Mouse (Mus musculus) cerebral cortex, adult 2 months (tissue): ENCODE measurements around the gene Cpeb2.

Experiments
- WGBS: fragments of 180-500 bp; shearing (Covaris S2); methylation state at CpG from one replicate; pipeline ENCODE4 v1.1.7; 2018; 5-methylcytosine and 5-hydroxymethylcytosine counted together

Cpeb2 gene

DNA sequence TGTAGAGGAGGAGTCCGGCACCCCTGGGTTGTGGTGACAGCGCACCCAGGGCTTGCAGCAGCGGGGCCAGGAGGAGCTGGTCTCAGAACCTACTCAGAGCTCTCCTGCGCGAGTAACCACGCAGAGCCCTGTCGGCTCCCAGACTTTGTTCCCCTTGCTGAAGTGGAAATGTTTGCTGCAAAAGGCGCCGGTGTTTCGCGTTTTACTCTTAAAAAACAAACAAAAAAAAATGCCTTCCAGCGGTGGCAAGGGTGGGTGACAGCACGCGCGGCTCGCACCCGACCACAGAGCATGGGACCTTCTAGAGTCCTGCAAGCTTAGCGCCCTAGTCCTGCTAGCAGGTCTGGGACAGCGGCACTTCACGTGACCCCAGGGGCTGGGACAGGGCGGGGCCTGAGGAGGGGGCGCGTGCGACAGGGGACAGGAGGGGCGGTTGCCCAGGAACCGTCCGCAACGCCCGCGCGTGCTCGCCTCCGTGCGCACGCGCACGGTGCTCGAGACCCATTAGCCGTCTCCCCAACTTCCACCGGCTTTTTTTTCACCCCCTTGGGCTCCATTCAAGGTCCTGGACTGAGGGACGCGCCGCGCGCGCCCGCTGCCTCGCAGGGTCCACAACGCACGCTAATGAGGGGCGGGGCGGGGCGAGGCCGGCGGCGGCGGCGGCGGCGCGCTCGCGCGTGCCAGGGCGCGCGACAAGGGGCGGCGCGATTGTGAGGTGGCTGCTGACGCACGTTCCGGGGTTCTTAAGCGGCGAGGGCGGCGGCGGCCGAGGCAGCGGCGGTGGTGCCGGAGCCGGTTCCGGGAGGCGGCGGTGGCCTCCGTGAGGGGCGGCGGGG is at the start of gene Cpeb2:
Gene Cpeb2, plus strand, starts transcription at position 691 of the 836 bp plus-strand sequence.
- under 1% methylated on average over 89 of the region's 89 CpGs for WGBS

- 72% methylated on average over 3 of the region's 3 CpGs for WGBS
Observed at GRCm38 (mm10) chr5:43184834-43185233, 48.1 kb upstream of the Cpeb2 start.

DNA sequence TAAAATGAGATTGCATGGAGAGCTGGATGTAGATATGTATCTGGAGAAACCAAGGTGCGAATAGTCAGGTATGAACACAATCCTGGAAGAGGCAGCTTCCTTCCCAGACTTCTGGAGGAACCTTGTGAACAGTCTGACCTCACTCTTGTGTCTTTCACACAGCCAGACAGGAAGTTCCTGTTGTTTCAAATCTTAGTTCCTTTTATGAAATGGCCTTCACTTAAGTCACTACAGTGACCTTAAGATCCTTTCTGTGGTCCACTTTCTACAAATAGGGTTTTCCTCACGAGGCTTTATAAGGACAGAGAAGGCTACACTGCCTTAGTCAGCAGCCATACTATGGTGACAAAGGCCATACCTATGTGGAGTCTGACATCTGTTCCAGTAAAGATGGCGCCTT is 47.5 kb upstream of the Cpeb2 start:
- WGBS: 80% methylated on average over 3 of the region's 3 CpGs

DNA sequence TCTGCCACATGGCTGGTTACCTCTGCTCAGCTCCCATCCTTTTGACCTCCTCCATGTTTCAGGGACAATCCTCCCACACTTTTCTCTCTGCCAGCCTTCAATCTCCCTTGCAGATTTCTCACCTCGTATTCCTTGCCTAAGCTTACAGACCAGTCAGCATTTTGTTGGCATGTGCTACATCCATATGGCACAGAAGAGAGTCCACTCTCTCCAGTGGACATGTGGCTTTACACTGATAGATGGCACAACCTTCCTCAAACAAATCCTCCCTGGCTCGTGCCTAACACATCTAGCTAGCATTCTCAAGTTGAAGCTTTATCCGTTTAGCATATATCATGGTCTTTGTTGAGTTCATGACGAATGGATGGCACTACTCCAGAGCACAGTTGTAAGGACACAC is 32.3 kb upstream of the Cpeb2 start:
- WGBS: 76% methylated on average over 4 of the region's 4 CpGs

DNA sequence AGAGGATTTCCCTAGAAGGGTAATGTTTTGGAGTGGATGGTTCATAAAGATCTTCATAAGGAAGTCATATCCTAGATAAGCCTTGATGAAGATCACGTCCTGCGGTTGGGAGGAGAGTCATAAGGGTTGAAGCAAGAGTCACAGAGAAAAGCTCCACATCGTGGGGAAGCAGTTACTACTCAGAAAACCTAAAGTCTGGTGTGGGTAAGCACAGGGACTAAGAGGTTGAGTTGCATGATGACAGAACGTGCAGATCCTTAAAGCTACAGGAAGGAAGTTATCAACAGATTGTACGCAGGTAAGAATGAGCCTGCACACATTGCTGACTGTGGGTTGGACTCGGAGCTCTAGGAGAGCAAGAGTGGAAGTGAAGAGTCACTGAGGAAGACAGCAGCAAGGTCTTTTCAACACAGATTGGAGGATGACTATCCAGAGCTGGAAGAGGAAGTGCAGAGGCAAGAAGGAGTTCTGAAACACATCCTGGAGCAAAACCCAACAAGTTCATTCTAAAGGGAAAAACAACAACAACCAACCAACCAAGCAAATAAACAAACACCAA is 26.4 kb upstream of the Cpeb2 start:
- WGBS: 81% methylated on average over 6 of the region's 6 CpGs

DNA sequence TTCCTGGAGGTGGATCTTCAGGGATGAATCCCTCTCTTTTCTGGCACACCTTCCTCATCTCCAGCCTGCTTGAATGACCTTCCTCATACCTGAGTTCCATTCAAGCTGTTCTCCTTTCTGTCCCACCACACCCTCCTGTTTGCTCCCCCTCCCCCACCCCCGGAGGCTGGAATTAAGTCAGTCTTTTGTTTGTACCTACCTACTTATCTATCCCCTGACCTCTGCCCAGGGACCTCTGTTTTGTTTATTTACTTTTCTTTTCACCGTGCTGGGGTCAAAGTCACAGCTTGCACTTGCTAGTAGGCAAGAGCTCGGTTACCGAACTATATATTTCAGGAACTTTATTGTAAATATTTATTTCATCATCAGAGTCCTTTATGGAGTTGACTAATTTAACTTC is 15.5 kb upstream of the Cpeb2 start:
- 60% methylated on average over 4 of the region's 4 CpGs for WGBS

GRCm38 (mm10) chr5:43217987-43218846 is 14.8 kb upstream of the Cpeb2 start:
- 75% methylated on average over 10 of the region's 10 CpGs for WGBS

GRCm38 (mm10) chr5:43218847-43219132 is 14.2 kb upstream of the Cpeb2 start:
- 37% methylated on average over 1 of the region's 1 CpGs for WGBS

DNA sequence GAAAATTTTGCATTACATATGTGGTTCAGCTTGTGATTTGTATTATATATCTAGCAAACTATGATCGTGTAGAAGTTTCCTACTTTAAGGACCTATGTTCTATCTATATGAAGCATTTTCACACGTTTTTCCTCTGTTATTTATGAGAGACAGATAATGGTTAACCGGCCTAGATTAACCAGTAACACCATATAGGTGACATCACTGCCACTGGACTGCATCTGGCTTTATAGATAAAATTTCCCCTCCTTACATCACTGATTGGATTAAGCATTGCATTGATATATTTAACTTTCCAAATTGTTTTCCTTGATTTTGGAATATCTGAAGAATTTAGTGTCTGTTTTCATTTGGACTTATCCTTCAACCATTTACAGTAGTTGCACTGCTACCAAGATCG is 9.6 kb upstream of the Cpeb2 start:
- 82% methylated on average over 4 of the region's 4 CpGs for WGBS

DNA sequence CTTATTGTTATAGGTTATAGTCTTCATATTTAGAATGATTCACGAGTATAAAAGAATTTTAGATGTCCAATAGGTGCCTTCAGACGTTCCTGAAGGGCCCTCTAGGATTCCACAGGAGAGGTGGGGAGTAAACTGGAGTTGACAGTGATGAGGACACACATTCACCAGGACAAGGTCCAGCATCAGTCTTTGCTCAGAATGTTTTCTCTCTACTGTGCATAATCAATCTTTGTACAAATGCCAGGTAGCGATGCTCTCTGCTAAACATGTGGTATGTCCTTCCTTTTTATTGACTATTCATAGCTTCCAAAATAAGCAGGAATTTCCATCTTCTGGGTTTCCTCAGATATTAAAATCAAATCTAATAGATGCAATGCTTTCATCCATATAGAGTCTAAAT is 8.7 kb upstream of the Cpeb2 start:
- WGBS: 85% methylated on average over 3 of the region's 3 CpGs

DNA sequence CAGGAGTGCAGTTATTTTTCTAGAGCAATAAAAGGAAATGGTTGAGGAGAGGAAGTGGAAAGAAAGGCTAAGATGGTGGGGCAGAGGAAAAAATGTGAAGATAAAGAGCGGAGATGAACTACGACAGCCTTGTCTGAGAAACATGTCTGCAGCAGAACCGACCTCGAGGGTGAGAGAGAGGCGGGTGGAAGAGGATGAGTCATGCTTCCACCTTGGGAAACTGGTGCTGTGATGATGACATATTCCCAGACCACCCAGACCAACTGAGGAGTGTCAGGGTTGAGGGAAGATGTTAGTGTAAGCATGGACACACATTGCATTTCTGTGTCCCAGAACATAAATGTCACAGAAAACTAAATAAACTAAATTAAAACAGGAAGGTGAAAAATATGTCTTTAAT is 5.4 kb upstream of the Cpeb2 start:
- 73% methylated on average over 5 of the region's 5 CpGs for WGBS

GRCm38 (mm10) chr5:43231061-43231460 is 1.9 kb upstream of the Cpeb2 start:
- 64% methylated on average over 2 of the region's 2 CpGs for WGBS

- 1% methylated on average over 6 of the region's 6 CpGs for WGBS
Observed at GRCm38 (mm10) chr5:43232149-43232479, 856 bp upstream of the Cpeb2 start.

DNA sequence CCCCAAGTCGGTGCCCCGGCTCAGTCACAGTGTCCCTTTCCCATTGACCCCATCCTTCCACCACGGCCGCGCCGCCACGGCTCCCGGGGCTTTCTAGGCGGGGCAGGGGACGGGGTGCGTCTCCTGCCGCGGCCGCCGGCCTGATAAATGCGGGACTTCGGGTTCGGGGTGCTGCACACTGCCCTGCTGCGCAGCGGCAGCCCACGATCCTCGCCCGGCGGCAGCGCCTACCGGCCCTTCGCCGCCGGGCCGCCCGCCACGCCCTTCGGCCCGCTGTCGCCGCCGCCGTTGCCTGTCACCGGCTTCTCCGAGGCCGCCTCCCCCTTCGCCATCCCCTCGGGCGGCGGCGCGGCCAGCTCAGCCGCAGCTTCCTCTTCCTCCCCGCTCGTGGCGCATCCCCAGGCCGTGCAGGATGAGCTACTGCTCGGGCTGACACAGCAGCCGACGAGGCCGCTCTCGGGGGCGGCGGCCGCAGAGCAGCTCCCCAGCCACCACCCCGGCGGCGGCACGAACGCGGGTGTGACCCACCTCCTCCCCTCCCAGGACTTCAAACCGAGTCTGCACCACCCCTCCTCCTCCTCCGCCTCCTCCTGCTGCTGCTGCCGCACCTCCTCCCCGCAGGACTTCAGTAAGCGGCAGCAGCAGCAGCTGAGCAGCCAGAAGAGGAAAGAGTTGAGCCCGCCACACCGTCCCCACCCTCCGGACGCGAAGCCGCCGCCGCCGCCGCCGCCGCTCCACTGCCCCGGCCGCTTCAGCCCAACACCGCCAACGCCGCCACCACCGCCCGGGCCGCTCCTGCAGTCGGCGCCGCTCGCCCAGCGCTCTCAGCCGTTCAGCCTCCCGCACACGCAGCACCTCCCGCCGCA is 579 bp downstream of the Cpeb2 start:
- under 1% methylated on average over 97 of the region's 101 CpGs for WGBS

GRCm38 (mm10) chr5:43234321-43235185 is 1.6 kb downstream of the Cpeb2 start:
- whole genome bisulfite sequencing: under 1% methylated on average over 91 of the region's 113 CpGs

DNA sequence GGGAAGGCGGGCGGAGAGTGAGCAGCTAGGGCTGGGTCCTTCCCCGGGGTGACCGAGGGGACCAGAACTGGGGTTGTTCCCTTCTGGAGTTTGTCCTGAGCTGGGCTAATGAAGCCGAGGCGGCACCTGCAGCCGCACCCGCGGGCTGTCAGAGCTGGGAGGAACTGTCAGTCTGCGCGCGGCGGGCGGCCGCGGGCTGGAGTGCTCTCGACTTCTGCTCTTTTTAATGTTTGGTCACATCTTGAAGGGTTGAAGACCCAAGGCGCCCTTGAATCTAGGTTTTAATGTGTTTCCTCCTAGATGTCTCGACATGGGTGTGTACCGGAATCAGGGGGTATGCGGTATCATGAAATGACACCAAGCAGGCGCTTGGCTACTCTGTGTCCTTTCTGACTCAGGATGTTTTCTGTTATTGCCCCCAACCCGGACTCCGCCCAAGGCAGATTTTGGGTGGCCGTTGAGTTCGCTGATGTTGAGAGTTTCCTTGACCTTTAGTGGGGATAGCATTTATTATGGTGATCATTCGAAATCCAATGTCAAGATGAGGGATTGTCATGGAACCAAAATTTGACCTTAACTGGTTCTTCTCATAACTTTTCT is 2.3 kb downstream of the Cpeb2 start:
- under 1% methylated on average over 27 of the region's 27 CpGs for WGBS

GRCm38 (mm10) chr5:43235997-43236396 is 3.0 kb downstream of the Cpeb2 start:
- 6% methylated on average over 5 of the region's 5 CpGs for WGBS

DNA sequence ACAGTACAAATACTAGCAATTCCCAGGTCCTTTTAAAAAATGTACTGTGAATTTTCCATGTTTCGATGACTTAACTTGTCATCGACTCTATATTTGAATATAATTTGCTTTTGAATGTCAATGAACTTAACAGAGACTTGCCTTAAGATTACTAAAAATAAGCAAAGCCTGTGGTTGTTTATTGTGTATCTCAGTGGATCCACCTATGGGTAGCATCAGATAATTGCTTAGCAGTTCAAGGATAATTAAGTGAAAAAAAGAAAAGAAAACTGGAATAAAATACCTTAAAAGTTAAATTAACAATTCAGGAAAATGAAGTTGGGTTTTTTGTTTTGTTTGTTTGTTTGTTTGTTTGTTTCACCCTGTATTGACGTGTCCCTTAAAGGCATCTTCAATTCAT is 3.5 kb downstream of the Cpeb2 start:
- WGBS: 15% methylated on average over 3 of the region's 3 CpGs

DNA sequence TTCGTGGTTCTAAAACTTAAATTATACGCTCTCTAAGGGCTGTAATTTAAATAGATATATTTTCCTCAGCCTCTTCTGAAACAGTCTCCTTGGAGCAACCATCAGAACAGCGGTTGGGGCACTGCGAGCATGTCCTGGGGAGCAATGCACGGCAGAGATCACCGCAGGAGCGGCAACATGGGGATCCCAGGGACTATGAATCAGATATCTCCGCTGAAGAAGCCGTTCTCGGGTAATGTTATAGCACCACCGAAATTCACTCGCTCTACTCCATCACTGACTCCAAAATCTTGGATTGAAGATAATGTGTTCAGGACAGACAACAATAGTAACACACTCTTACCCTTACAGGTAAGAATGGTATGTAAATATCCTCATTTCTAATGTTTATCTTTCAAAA is 4.3 kb downstream of the Cpeb2 start:
- WGBS: 28% methylated on average over 12 of the region's 12 CpGs

DNA sequence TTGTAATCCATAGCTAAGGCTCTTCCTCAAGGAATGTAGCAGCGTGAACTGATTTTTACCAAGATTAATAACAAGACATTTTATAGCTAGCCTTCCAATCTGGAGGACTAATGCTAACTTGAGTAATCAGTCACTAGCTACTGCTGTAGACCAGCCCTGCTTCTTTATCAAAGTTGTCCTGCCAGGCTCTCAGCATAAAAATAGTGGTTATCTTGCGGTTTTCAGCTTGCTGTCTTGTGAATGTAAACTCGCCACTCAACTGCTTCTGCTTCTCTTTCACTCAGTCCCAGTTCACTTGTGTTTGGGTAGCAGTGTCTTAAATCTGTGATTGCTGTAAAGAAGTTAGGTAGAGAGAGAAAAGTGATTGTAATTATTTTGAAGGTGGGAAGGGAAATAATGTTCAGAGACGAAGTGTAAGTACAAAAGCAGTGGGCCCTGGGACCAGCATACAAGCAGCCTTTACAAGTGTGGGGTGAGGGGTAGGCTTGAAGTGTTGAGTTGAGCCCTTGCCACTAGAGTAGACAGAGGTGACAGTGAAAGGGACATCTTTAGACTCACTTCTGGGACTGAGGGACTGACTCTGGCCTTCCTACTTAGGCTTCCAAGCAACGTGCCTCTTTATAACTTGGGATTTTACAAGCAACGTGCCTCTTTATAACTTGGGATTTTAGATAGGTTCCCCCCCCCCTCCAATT is 6.3 kb downstream of the Cpeb2 start:
- WGBS: 35% methylated on average over 6 of the region's 6 CpGs
